Mouse (Mus musculus): ENCODE data around the gene H2-M10.6. TPM values are rescaled to one million over a fixed set of nuclear protein-coding genes. Genes with fewer than 3 reads are reported as not detected.

H2-M10.6 gene
- polyA plus RNA-seq, 1 experiment: not detected

GRCm38 (mm10) chr17:36839001-36839400 is 27.0 kb downstream of the H2-M10.6 start:
- no peak for DNase-seq (ENCODE audit: low read depth, low spot score)
- WGBS: 82% methylated on average over 5 of the region's 5 CpGs

GRCm38 (mm10) chr17:36839931-36840330 is 28.0 kb downstream of the H2-M10.6 start:
- DNase-seq (ENCODE audit: low read depth, low spot score): no peak
- WGBS: 82% methylated on average over 3 of the region's 3 CpGs

DNA sequence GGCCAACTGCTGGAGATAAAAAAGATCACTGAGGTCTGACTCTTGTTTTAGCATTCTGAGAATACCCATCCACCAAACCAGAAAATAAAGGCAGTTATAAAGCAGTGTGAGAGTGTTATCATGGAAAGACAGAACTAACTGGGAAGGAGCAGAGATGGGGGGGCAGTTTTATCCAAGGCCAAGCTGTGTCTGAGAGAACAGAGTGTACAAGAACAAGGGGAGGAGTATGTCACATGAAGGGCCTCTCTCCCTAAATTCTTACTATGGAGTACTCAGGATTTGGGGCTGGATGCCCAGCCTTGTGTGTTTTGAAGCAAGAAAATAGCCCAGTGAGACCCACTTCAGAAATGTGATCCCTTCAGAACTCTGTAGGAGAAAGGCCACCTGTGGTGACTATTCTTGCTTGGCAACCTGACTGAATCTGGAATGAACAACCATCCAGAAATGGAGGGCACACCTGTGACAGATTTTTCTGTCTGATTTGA is 29.0 kb downstream of the H2-M10.6 start:
- DNase-seq (ENCODE audit: low read depth, low spot score): no peak

- 78% methylated on average over 7 of the region's 7 CpGs for WGBS
- no peak for DNase-seq (ENCODE audit: low read depth, low spot score)
Observed at GRCm38 (mm10) chr17:36843696-36844095, 31.7 kb downstream of the H2-M10.6 start.

DNA sequence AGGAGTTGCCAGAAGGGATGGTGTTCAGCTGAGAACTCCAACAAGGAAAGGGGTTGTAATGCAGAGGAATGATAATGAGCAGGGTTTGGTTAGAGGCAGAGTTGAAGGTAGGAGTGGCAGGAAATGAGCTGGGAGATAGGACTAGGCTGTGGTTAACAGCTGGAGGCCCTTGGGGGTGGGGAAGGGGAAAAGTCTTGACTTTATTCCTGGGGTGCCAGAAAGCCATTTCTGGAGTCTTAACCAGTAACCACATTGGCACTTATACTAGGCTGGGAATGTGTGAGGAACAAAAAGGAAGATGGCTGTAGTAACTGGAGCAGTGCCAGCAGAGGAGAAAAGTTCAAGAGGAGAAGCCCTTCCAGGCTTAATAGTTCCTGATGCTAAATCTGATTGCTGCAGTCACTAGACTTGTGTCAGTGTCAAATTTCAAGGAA is 32.3 kb downstream of the H2-M10.6 start:
- DNase-seq (ENCODE audit: low read depth, low spot score): no peak

- WGBS: 46% methylated on average over 1 of the region's 1 CpGs
- DNase-seq (ENCODE audit: low read depth, low spot score): no peak
Observed at GRCm38 (mm10) chr17:36844725-36845124, 32.8 kb downstream of the H2-M10.6 start.

DNA sequence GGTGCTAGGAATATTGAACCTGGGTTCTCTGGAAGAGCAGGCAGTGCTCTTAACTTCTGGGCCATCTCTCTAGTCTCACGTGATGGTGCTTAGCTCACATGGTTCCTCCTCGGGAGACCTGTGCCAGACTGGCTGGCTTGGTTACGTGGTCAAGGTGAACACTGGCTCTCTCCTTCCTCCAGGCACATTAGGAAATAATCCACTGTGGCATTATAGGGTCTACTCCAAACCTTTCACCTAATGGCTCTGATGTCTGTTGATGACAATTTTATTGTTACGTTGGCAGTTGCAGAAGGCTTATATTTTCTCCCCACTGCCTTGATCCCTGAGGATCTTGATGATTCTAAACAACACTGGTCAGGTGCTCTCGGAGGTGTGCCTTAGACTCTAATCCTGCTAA is 36.9 kb downstream of the H2-M10.6 start:
- no peak for DNase-seq (ENCODE audit: low read depth, low spot score)
- WGBS: 55% methylated on average over 5 of the region's 5 CpGs

DNA sequence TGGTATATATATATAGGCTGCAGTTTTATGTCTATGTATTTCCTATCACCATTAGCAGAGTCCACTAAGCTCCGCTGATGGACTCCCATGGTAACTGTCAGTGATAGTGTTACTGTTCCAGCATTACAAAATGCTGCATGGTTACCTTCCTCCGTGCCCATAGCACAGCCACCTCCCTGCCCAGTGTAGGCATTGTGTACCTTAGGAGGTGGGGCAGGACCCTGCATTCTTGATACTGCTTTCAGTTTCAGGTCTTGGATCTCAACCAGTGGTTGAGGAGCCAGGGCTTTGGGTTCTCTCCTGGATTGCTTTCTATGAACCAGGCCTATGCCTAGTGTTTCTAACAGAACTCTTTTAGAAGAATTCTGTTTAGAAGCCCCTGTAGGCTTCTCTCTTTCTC is 38.0 kb downstream of the H2-M10.6 start:
- DNase-seq (ENCODE audit: low read depth, low spot score): no peak
- 47% methylated on average over 2 of the region's 2 CpGs for WGBS

DNA sequence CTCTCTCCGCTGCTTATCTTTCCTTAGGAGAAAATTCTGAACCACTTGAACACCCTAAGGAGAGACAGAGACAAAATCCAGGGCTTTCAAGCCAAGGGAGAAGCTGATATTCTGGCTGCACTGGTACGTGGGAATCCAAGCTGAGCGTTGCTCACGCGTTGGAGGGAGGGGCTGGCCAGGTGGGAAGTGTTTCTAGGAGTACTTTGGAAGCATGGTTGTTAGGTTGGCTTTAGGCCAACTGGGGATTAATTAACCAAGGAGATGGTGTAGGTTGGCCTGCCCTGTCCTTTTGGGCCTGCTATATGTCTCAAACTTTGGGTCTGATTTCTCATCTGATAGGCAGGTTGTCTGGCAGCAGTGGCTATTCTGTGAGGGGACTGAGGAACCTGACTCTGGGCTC is 39.2 kb downstream of the H2-M10.6 start:
- no peak for DNase-seq (ENCODE audit: low read depth, low spot score)
- 42% methylated on average over 5 of the region's 5 CpGs for WGBS

DNA sequence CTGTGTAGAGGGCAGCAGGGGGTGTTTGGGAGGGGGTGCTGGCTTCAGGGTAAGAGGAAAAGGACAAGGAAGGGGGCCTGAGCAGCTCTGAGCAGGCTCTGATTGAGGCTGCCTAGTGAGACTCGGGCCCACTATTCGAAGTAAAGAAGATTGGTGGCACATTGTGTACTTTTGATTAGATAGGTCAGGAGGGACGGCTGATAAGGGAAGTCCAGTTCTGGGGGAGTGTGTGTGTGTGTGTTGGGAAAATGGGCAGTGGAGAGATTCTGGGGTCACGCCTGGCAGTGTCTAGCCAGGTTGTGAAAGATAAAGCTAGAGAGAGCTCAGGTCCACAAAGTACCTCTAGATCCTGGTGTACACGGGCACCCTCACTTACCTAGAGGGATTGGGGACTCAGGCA is 39.7 kb downstream of the H2-M10.6 start:
- DNase-seq (ENCODE audit: low read depth, low spot score): no peak
- WGBS: 78% methylated on average over 5 of the region's 5 CpGs

DNA sequence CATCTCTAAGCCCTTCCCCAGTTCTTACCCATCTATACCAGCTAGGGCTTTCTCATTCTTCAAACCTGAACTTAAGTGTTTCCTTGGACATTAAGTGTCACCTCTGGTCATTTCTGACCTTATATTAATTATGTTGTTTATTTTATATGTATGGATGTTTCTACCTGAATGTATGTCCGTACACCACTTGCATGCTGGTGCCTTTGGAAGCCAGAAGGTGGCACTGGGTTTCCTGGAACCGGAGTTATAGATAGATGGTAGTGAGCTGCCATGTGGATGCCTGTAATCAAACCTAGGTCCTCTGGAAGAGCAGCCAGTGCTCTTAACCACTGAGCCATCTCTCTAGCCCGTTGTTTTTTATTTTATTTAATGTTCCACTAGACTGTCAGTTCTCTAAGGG is 43.5 kb downstream of the H2-M10.6 start:
- WGBS: 84% methylated on average over 3 of the region's 3 CpGs
- no peak for DNase-seq (ENCODE audit: low read depth, low spot score)

- DNase-seq (ENCODE audit: low read depth, low spot score): no peak
- 88% methylated on average over 4 of the region's 4 CpGs for WGBS
Observed at GRCm38 (mm10) chr17:36856236-36856635, 44.3 kb downstream of the H2-M10.6 start.

GRCm38 (mm10) chr17:36858181-36858580 is 46.2 kb downstream of the H2-M10.6 start:
- 85% methylated on average over 3 of the region's 3 CpGs for WGBS
- no peak for DNase-seq (ENCODE audit: low read depth, low spot score)

GRCm38 (mm10) chr17:36861680-36862079 is 49.7 kb downstream of the H2-M10.6 start:
- DNase-seq (ENCODE audit: low read depth, low spot score): no peak
- 16% methylated on average over 2 of the region's 2 CpGs for WGBS

Other genes with a start within 250 kb of the H2-M10.6 start
- gene H2-M9, start 169.5 kb upstream of the H2-M10.6 start, polyA plus RNA-seq (2012; rRNA removed): 0.19 TPM in 1 of 2 replicates, not detected in the other
- gene H2-M1, start 140.0 kb upstream of the H2-M10.6 start, polyA plus RNA-seq (2012; rRNA removed): not detected in 2 replicates
- gene H2-M10.5, start 39.3 kb upstream of the H2-M10.6 start, polyA plus RNA-seq (2012; rRNA removed): not detected in 2 replicates
- 36.3 and 48.6 TPM in 2 replicates for gene Trim26, start 25.0 kb downstream of the H2-M10.6 start, polyA plus RNA-seq (2012; rRNA removed)
- 49.0 and 59.4 TPM in 2 replicates for gene Trim15, start 55.0 kb downstream of the H2-M10.6 start, polyA plus RNA-seq (2012; rRNA removed)
- 0.12 and 0.24 TPM in 2 replicates for gene Trim10, start 57.4 kb downstream of the H2-M10.6 start, polyA plus RNA-seq (2012; rRNA removed)
- gene Trim40, start 78.0 kb downstream of the H2-M10.6 start, polyA plus RNA-seq (2012; rRNA removed): 65.2 and 73.9 TPM in 2 replicates
- 45.9 and 70.6 TPM in 2 replicates for gene Trim31, start 85.9 kb downstream of the H2-M10.6 start, polyA plus RNA-seq (2012; rRNA removed)
- gene Rnf39, start 130.7 kb downstream of the H2-M10.6 start, polyA plus RNA-seq (2012; rRNA removed): 4.7 and 4.8 TPM in 2 replicates
- 46.0 and 54.1 TPM in 2 replicates for gene Ppp1r11, start 139.6 kb downstream of the H2-M10.6 start, polyA plus RNA-seq (2012; rRNA removed)
- 36.9 and 49.6 TPM in 2 replicates for gene Znrd1, start 146.4 kb downstream of the H2-M10.6 start, polyA plus RNA-seq (2012; rRNA removed)
- gene Znrd1as, start 146.4 kb downstream of the H2-M10.6 start, polyA plus RNA-seq (2012; rRNA removed): 1.2 and 2.2 TPM in 2 replicates
- gene 2410137M14Rik, start 169.1 kb downstream of the H2-M10.6 start, polyA plus RNA-seq (2012; rRNA removed): not detected in 2 replicates
- 0.14 TPM in 1 of 2 replicates, not detected in the other for gene H2-M5, start 177.4 kb downstream of the H2-M10.6 start, polyA plus RNA-seq (2012; rRNA removed)
- gene Zfp57, start 189.0 kb downstream of the H2-M10.6 start, polyA plus RNA-seq (2012; rRNA removed): 1.4 and 2.6 TPM in 2 replicates
- gene Mog, start 211.2 kb downstream of the H2-M10.6 start, polyA plus RNA-seq (2012; rRNA removed): not detected in 2 replicates
- 8.1 and 11.3 TPM in 2 replicates for gene Gabbr1, start 233.8 kb downstream of the H2-M10.6 start, polyA plus RNA-seq (2012; rRNA removed)

Data from large intestine, adult 2 months (tissue).